Mouse (Mus musculus): Measurements from ENCODE around the gene Wfdc2. TPM values are rescaled to one million over a fixed set of nuclear protein-coding genes. Genes with fewer than 3 reads are reported as not detected.

Wfdc2 gene
- 2.9 and 8.5 TPM in 2 replicates for total RNA-seq (2014; rRNA removed; ENCODE audit: low replicate concordance)
- 0.74 and 23.0 TPM in 2 replicates for polyA plus RNA-seq (2015; fragmentation: Nextera tagmentation; extraction: Ambion mirVana)

GRCm38 (mm10) chr2:164562391-164563188, at the start of gene Wfdc2:
Wfdc2 (plus strand) TSS chr2:164562413.
- H3K9me3 ChIP-seq (replicated peaks; ENCODE audit: control insufficient read depth, low read length), result no peaks in the 10 kb centered on the region; the same call in 1 of the 2 replicates
- no peaks in the 10 kb centered on the region for H3K36me3 ChIP-seq (replicated peaks; ENCODE audit: control insufficient read depth, insufficient read depth, low read length)
- H3K9ac ChIP-seq (replicated peaks; ENCODE audit: low read depth, low read length), result peak within 1 kb of the TSS; percentile 40; the same call in 1 of the 2 replicates
- 11% methylated on average over 21 of the region's 24 CpGs for WGBS
- no peak for DNase-seq (ENCODE audit: low spot score)
- H3K4me1 ChIP-seq (ENCODE audit: control insufficient read depth, insufficient read depth), result 0 out of 2 replicates have a peak, but pooled peaks cover 8% of the 10 kb centered on the region
- peak within 1 kb of the TSS; percentile 72 for H3K4me2 ChIP-seq (ENCODE audit: low read depth, low read length)
- no peak within 1 kb of the TSS for H3K27ac ChIP-seq (ENCODE audit: low read depth)
- no peak for TF ChIP-seq EP300 (IDR thresholded peaks at IDR 0.05; ENCODE audit: low read depth)
- no peak for TF ChIP-seq CTCF (IDR thresholded peaks at IDR 0.05; ENCODE audit: low read depth)
- H3K4me3 ChIP-seq (ENCODE audit: low read depth, low read length), result peak within 1 kb of the TSS; percentile 44
- ATAC-seq (ENCODE audit: insufficient read depth, low read depth), result no peak
- H3K27me3 ChIP-seq (ENCODE audit: control insufficient read depth, insufficient read depth, low read length), result peaks cover 25% of the 10 kb centered on the region

- peak; percentile 73 for DNase-seq (ENCODE audit: low spot score)
- Histone ChIP-seq H3K4me3 (ENCODE audit: low read depth, low read length) (no peak overlapping the region), H3K9ac (replicated peaks; ENCODE audit: low read depth, low read length) (no peak overlapping the region), H3K27me3 (ENCODE audit: control insufficient read depth, insufficient read depth, low read length) (no peaks in the 10 kb centered on the region), H3K4me2 (ENCODE audit: low read depth, low read length) (no peak overlapping the region), H3K27ac (ENCODE audit: low read depth) (peak overlapping the region; percentile 73), H3K9me3 (replicated peaks; ENCODE audit: control insufficient read depth, low read length) (0 out of 2 replicates have a peak, but pooled peaks cover 6% of the 10 kb centered on the region), H3K4me1 (ENCODE audit: control insufficient read depth, insufficient read depth) (no peaks in the 10 kb centered on the region; the same call in 1 of the 2 replicates), H3K36me3 (replicated peaks; ENCODE audit: control insufficient read depth, insufficient read depth, low read length) (no peaks in the 10 kb centered on the region)
- WGBS, result 48% methylated on average over 8 of the region's 8 CpGs
- TF ChIP-seq EP300 (IDR thresholded peaks at IDR 0.05; ENCODE audit: low read depth), result peak; percentile 48; the same call in 1 of the 2 replicates
- TF ChIP-seq CTCF (IDR thresholded peaks at IDR 0.05; ENCODE audit: low read depth), result no peak
- ATAC-seq (ENCODE audit: insufficient read depth, low read depth), result peak; percentile 68; the same call in 1 of the 2 replicates
These were observed 48.8 kb upstream of the Wfdc2 start for GRCm38 (mm10) chr2:164513389-164513788.

- TF ChIP-seq EP300 (IDR thresholded peaks at IDR 0.05; ENCODE audit: low read depth) (no peak), CTCF (IDR thresholded peaks at IDR 0.05; ENCODE audit: low read depth) (no peak)
- H3K36me3 ChIP-seq (replicated peaks; ENCODE audit: control insufficient read depth, insufficient read depth, low read length), result no peaks in the 10 kb centered on the region
- ATAC-seq (ENCODE audit: insufficient read depth, low read depth) (no peak), DNase-seq (ENCODE audit: low spot score) (no peak)
- H3K4me2 ChIP-seq (ENCODE audit: low read depth, low read length), result no peak overlapping the region
- 0 out of 2 replicates have a peak, but pooled peaks cover 6% of the 10 kb centered on the region for H3K9me3 ChIP-seq (replicated peaks; ENCODE audit: control insufficient read depth, low read length)
- no peaks in the 10 kb centered on the region; the same call in 1 of the 2 replicates for H3K4me1 ChIP-seq (ENCODE audit: control insufficient read depth, insufficient read depth)
- no peaks in the 10 kb centered on the region for H3K27me3 ChIP-seq (ENCODE audit: control insufficient read depth, insufficient read depth, low read length)
- H3K9ac ChIP-seq (replicated peaks; ENCODE audit: low read depth, low read length), result no peak overlapping the region
- WGBS, result 66% methylated on average over 3 of the region's 3 CpGs
- no peak overlapping the region for H3K4me3 ChIP-seq (ENCODE audit: low read depth, low read length)
- H3K27ac ChIP-seq (ENCODE audit: low read depth), result no peak overlapping the region
These were observed 47.3 kb upstream of the Wfdc2 start for GRCm38 (mm10) chr2:164514916-164515315.

GRCm38 (mm10) chr2:164515897-164516296, 46.3 kb upstream of the Wfdc2 start:
- 60% methylated on average over 9 of the region's 9 CpGs for WGBS
- no peaks in the 10 kb centered on the region; the same call in 1 of the 2 replicates for H3K4me1 ChIP-seq (ENCODE audit: control insufficient read depth, insufficient read depth)
- no peak overlapping the region for H3K27ac ChIP-seq (ENCODE audit: low read depth)
- H3K4me2 ChIP-seq (ENCODE audit: low read depth, low read length), result no peak overlapping the region
- DNase-seq (ENCODE audit: low spot score) (no peak), ATAC-seq (ENCODE audit: insufficient read depth, low read depth) (no peak)
- 0 out of 2 replicates have a peak, but pooled peaks cover 6% of the 10 kb centered on the region for H3K9me3 ChIP-seq (replicated peaks; ENCODE audit: control insufficient read depth, low read length)
- H3K36me3 ChIP-seq (replicated peaks; ENCODE audit: control insufficient read depth, insufficient read depth, low read length), result no peaks in the 10 kb centered on the region
- H3K9ac ChIP-seq (replicated peaks; ENCODE audit: low read depth, low read length), result no peak overlapping the region
- H3K4me3 ChIP-seq (ENCODE audit: low read depth, low read length), result no peak overlapping the region
- TF ChIP-seq EP300 (IDR thresholded peaks at IDR 0.05; ENCODE audit: low read depth) (no peak), CTCF (IDR thresholded peaks at IDR 0.05; ENCODE audit: low read depth) (no peak)
- H3K27me3 ChIP-seq (ENCODE audit: control insufficient read depth, insufficient read depth, low read length), result no peaks in the 10 kb centered on the region

- no peak for TF ChIP-seq CTCF (IDR thresholded peaks at IDR 0.05; ENCODE audit: low read depth)
- TF ChIP-seq EP300 (IDR thresholded peaks at IDR 0.05; ENCODE audit: low read depth), result no peak
- Histone ChIP-seq H3K9me3 (replicated peaks; ENCODE audit: control insufficient read depth, low read length) (0 out of 2 replicates have a peak, but pooled peaks cover 6% of the 10 kb centered on the region), H3K4me2 (ENCODE audit: low read depth, low read length) (no peak overlapping the region), H3K36me3 (replicated peaks; ENCODE audit: control insufficient read depth, insufficient read depth, low read length) (no peaks in the 10 kb centered on the region), H3K9ac (replicated peaks; ENCODE audit: low read depth, low read length) (no peak overlapping the region), H3K4me3 (ENCODE audit: low read depth, low read length) (no peak overlapping the region), H3K27ac (ENCODE audit: low read depth) (no peak overlapping the region), H3K27me3 (ENCODE audit: control insufficient read depth, insufficient read depth, low read length) (peaks cover 7% of the 10 kb centered on the region; the same call in 1 of the 2 replicates), H3K4me1 (ENCODE audit: control insufficient read depth, insufficient read depth) (no peaks in the 10 kb centered on the region; the same call in 1 of the 2 replicates)
- DNase-seq (ENCODE audit: low spot score) (no peak), ATAC-seq (ENCODE audit: insufficient read depth, low read depth) (no peak)
- WGBS, result 76% methylated on average over 11 of the region's 11 CpGs
These were observed 45.6 kb upstream of the Wfdc2 start for GRCm38 (mm10) chr2:164516592-164516991.

Measured in heart, postnatal 0 days (tissue).